Mouse (Mus musculus): Measurements from ENCODE around the gene Stk11. TPM values are rescaled to one million over a fixed set of nuclear protein-coding genes. Genes with fewer than 3 reads are reported as not detected.

Stk11 gene
- polyA plus RNA-seq, 1 experiment from 2014 or later, result 21.1 TPM

GRCm38 (mm10) chr10:80135641-80136040 lies 20.0 kb downstream of the Stk11 start:
- H3K4me3 ChIP-seq, result no peak overlapping the region
- H3K4me1 ChIP-seq (replicated peaks), result peaks cover 59% of the 10 kb centered on the region
- 93% methylated on average over 1 of the region's 1 CpGs for WGBS
- H3K36me3 ChIP-seq, result peaks cover 60% of the 10 kb centered on the region
- H3K9me3 ChIP-seq, result no peaks in the 10 kb centered on the region
- H3K27me3 ChIP-seq (ENCODE audit: insufficient read depth, poor library complexity, severe bottlenecking), result peaks cover 88% of the 10 kb centered on the region
- no peak overlapping the region for H3K27ac ChIP-seq
- no peak for DNase-seq (ENCODE audit: low spot score)

DNA sequence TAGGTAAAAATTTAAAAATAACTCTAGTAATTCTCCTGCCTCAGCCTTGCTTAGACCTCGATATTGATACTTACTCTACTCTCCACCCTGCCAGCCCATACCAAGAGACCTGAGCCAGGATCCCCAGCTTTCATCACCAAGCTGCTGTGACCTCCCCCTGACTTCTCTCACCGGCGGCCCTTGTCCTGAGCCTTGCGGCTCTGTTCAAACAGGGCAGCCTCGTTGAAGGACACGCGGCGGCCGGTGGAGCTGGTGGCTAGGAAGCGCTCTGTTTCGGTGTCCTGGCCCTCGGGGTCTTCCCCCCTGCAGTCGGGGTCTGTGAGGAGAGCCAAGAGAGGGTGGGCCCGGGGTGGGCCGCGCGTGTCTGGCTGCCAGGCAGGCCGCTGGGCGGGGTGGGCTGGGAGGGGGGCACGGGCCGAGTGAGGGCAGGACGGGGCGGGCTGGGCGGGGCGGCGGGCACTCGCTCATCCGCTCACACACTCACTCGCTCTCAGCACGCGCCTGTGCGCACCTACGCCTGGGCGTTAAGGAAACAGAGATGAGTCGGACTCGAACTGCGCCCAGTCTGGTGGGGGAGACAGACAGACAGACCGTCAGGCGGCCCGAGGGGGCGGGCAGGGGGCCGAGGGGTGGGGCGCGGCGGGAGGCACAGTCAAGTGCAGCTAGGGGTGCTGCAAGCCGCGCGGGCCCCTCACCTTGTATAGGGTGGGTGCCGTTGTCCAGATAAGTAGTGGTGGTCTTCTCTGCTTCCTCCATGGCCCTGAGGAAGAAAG lies 20.8 kb downstream of the Stk11 start:
- Histone ChIP-seq H3K27ac (peak overlapping the region; percentile 93), H3K36me3 (peaks cover 52% of the 10 kb centered on the region), H3K4me1 (replicated peaks) (peaks cover 59% of the 10 kb centered on the region), H3K9me3 (no peaks in the 10 kb centered on the region), H3K4me3 (peak overlapping the region; percentile 84), H3K27me3 (ENCODE audit: insufficient read depth, poor library complexity, severe bottlenecking) (peaks cover 81% of the 10 kb centered on the region)
- WGBS, result 13% methylated on average over 49 of the region's 49 CpGs
- DNase-seq (ENCODE audit: low spot score), result peak; percentile 19

GRCm38 (mm10) chr10:80136952-80137625 lies 21.5 kb downstream of the Stk11 start:
- 4% methylated on average over 29 of the region's 29 CpGs for WGBS
- peak overlapping the region; percentile 84 for H3K4me3 ChIP-seq
- peak; percentile 47 for DNase-seq (ENCODE audit: low spot score)
- H3K9me3 ChIP-seq, result no peaks in the 10 kb centered on the region
- H3K4me1 ChIP-seq (replicated peaks), result peaks cover 59% of the 10 kb centered on the region
- H3K27me3 ChIP-seq (ENCODE audit: insufficient read depth, poor library complexity, severe bottlenecking), result peaks cover 77% of the 10 kb centered on the region
- peaks cover 45% of the 10 kb centered on the region for H3K36me3 ChIP-seq
- H3K27ac ChIP-seq, result peak overlapping the region; percentile 93

DNA sequence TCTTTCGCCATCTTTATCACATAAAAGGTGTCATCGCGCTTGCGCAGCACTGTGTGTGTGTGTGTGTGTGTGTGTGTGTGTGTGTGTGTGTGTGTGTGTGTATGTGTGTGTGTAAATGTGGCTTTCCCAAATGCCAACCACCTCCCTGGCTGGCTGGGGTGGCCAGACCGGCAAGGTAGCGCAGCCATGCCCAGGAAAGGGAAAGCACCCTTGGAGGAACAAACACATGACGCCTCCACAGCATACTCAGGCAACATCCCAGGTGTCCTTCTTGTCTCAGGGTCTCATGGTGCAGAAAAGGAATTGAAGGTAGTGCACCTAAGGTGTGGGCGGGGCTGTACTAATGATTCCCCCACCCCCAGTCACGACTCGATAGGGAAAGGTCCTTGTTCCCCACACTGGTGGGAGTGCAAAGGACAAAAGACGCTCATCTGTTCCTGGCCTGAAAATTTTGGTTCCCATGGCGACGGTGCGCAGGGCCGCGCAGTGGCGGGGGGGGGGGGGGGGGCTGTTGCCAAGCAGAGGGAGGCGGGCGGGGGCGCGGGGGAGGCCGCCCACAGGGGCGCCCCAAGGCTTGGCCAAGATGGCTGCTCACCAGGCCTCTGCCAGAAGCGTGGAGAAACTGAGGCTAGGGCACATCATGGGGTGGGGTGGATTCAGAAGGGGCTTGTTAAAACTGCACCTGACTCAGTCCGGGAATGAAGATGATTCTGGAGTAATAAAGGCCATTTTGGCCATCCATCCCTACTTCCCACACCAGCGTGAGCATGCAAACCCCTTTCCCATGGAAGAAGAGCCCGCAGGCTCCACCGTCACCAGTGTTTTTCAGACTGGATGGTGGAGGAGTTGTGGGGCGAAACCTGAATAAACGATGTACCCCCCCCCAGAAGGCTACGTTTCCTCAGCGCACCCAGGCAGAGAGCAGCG lies 22.3 kb downstream of the Stk11 start:
- Histone ChIP-seq H3K36me3 (peaks cover 37% of the 10 kb centered on the region), H3K4me3 (peak overlapping the region; percentile 84), H3K27me3 (ENCODE audit: insufficient read depth, poor library complexity, severe bottlenecking) (peaks cover 69% of the 10 kb centered on the region), H3K4me1 (replicated peaks) (peaks cover 61% of the 10 kb centered on the region), H3K9me3 (no peaks in the 10 kb centered on the region), H3K27ac (peak overlapping the region; percentile 93)
- 3% methylated on average over 32 of the region's 33 CpGs for WGBS
- DNase-seq (ENCODE audit: low spot score), result peak; percentile 60

DNA sequence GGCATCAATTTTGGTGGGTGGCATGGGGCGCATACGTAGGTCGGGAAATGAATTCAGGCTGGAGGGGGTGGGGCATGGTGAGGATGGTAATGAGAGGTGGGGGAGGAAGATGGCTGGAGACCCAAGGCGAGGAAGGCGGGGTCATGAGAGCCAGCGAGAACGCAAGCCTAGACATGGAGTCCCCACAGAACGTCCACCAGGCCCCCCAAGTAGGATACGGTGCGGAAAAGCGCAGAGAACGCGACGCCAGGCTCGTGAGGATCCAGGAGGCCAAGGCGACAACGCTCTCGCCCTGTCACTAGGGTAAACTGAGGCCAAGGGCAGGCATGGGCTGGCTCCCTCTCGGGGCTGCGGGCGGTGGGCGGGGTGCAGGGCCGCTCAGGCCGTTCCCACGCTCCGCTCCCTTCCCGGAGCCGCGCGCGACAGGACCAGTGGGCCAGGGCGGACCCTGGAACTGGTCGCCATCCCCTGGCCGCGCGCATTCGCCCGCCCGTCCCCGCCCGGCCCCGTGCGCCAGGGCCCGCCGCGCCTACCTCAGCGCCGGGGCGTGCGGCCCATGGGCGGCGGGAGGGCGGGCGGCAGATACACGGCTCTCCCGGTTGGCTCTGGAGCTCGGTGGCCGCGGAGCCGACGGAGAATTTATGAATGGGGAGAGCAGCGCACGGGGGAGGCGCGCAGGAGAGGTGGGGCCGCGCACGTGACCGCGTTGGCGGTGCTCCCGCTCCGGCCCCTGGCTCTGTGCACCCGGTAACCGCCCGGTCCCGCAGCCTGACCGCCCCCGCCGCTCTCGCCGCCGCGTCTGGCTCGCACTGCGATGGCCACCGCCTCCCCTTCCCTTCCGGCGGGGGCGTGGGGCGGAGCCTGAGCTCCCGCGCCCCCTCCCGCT lies 23.2 kb downstream of the Stk11 start, which contains the start of gene Atp5d:
Atp5d (plus strand) TSS at position 80 of the 886 bp plus-strand sequence.
- under 1% methylated on average over 85 of the region's 94 CpGs for WGBS
- Histone ChIP-seq H3K27ac (peak within 1 kb of the TSS; percentile 93), H3K4me3 (peak within 1 kb of the TSS; percentile 84), H3K4me1 (replicated peaks) (peaks cover 70% of the 10 kb centered on the region), H3K27me3 (ENCODE audit: insufficient read depth, poor library complexity, severe bottlenecking) (peaks cover 60% of the 10 kb centered on the region), H3K36me3 (peaks cover 34% of the 10 kb centered on the region), H3K9me3 (no peaks in the 10 kb centered on the region)
- peak; percentile 60 for DNase-seq (ENCODE audit: low spot score)

DNA sequence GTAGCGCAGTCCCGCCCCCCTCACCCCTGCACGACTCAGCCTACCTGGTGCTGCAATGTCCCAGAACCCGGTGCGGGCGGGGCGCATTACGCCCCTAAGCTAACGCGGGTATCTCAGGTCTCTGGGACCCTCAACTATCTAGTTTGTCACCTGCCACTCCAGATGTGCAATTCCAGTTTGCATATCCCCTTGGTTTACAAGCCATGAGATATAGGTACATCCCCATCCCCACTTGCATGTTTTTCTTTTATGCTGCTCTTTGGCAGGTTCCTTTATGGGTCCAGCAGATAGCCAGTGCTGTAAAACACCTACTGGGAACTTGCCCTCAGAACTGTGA lies 23.8 kb downstream of the Stk11 start:
- Histone ChIP-seq H3K4me3 (peak overlapping the region; percentile 84), H3K9me3 (no peaks in the 10 kb centered on the region), H3K27me3 (ENCODE audit: insufficient read depth, poor library complexity, severe bottlenecking) (peaks cover 54% of the 10 kb centered on the region), H3K27ac (peak overlapping the region; percentile 93), H3K36me3 (peaks cover 34% of the 10 kb centered on the region), H3K4me1 (replicated peaks) (peaks cover 76% of the 10 kb centered on the region)
- DNase-seq (ENCODE audit: low spot score), result peak; percentile 38
- WGBS, result 2% methylated on average over 10 of the region's 10 CpGs

- Histone ChIP-seq H3K27me3 (ENCODE audit: insufficient read depth, poor library complexity, severe bottlenecking) (peaks cover 46% of the 10 kb centered on the region), H3K4me1 (replicated peaks) (peaks cover 82% of the 10 kb centered on the region), H3K9me3 (no peaks in the 10 kb centered on the region), H3K4me3 (peak overlapping the region; percentile 84; the same call in 1 of the 2 replicates), H3K36me3 (peaks cover 34% of the 10 kb centered on the region), H3K27ac (no peak overlapping the region)
- DNase-seq (ENCODE audit: low spot score), result no peak
- WGBS, result 78% methylated on average over 11 of the region's 11 CpGs
Observed at GRCm38 (mm10) chr10:80139975-80140665, 24.5 kb downstream of the Stk11 start.

DNA sequence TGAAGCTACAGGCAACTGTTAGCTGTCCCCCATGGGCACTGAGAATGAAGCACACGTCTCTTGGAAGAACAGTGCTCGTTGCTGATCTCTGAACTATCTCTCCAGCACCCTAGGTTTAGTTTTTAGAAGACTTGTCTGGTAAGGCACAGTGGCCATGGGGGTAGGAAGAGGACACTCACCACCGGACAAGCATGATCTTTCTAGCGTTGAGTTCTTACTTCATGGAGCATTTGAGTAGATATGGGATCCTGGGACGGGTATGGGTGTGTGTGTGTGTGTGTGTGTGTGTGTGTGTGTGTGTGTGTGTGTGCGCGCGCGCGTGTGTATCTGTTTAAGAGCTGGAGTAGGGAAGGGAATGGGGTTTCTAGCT lies 25.0 kb downstream of the Stk11 start, which contains the start of gene Cbarp:
Cbarp (minus strand) TSS at position 170 of the 370 bp plus-strand sequence.
- Histone ChIP-seq H3K9me3 (no peaks in the 10 kb centered on the region), H3K27ac (peak within 1 kb of the TSS; percentile 93), H3K36me3 (peaks cover 35% of the 10 kb centered on the region), H3K4me1 (replicated peaks) (peaks cover 87% of the 10 kb centered on the region), H3K27me3 (ENCODE audit: insufficient read depth, poor library complexity, severe bottlenecking) (peaks cover 41% of the 10 kb centered on the region), H3K4me3 (peak within 1 kb of the TSS; percentile 99)
- WGBS, result 74% methylated on average over 10 of the region's 10 CpGs
- no peak for DNase-seq (ENCODE audit: low spot score)

DNA sequence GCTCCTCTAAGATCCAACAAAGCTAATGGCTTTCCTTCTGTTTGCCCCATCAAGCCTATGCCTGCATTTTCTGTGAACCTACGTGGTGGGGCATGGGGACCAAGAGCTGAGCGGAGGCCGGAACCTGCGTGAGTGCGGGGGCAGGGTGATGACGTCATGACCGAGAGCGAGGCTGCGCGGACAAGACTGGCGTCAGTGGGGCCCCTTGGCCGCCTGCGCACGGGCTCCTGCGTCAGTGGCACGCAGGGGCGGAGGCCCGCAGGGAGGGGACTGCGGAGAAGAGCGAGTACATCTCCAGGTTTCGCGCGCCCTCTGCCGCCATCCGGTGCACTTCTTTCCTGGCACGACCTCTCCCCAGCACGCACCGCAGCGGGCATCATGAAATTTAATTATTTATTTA lies 25.6 kb downstream of the Stk11 start:
- Histone ChIP-seq H3K27me3 (ENCODE audit: insufficient read depth, poor library complexity, severe bottlenecking) (peaks cover 35% of the 10 kb centered on the region), H3K36me3 (peaks cover 36% of the 10 kb centered on the region), H3K4me1 (replicated peaks) (peaks cover 91% of the 10 kb centered on the region), H3K27ac (peak overlapping the region; percentile 92), H3K4me3 (peak overlapping the region; percentile 99), H3K9me3 (no peaks in the 10 kb centered on the region)
- under 1% methylated on average over 29 of the region's 29 CpGs for WGBS
- peak; percentile 93 for DNase-seq (ENCODE audit: low spot score)

DNA sequence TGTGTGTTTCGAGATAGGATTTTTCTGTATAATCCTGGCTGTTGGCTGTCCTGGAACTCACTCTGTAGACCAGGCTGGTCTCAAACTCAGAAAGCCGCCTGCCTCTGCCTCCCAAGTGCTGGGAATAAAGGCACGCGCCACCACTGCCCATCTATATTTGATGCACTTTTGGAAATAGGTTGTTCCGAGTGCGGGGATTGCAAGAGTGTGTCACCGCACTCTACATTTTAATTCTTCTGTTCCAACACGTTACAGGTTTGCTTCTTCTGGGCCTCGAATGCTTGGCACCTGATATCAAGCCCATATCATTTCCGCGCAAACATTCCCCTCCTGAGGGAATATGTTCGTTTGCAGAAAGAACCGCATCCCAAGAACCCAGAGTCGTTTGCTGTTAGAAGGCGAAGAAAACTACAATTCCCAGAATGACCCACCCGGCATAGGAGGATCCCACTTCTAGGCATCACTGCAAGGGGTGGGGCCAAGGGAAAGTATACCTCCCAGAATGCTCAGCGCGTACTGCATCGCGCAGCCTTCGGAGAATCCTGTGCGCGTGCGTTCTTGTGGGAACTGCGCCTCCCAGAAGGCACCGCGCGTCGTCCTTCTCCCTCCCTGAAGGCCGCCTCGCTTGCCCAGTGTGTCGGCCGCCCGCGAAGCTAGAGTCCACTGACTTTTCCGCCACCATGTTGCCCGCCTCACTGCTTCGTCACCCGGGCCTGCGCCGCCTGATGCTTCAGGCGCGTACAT lies 26.4 kb downstream of the Stk11 start:
- WGBS, result under 1% methylated on average over 43 of the region's 43 CpGs
- Histone ChIP-seq H3K36me3 (peaks cover 37% of the 10 kb centered on the region), H3K4me1 (replicated peaks) (peaks cover 91% of the 10 kb centered on the region), H3K9me3 (no peaks in the 10 kb centered on the region), H3K4me3 (peak overlapping the region; percentile 99), H3K27me3 (ENCODE audit: insufficient read depth, poor library complexity, severe bottlenecking) (peaks cover 28% of the 10 kb centered on the region), H3K27ac (peak overlapping the region; percentile 92)
- peak; percentile 94 for DNase-seq (ENCODE audit: low spot score)

DNA sequence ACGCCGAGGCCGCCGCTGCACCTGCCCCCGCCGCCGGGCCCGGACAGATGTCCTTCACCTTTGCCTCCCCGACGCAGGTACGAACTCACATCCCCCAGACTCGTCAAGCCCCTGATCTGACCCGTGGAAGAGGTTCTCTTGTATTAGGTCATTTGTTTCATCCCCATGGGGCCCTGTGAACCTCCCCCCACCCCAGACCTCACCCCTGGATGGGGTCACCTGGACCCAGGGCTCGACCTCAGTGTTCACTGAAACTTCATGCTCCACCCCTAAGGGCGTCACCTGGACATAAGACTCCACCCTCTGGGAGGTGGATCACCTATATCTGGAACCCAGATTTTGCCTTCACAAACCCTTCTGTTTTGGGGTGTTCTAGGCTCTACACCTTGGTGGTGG lies 26.9 kb downstream of the Stk11 start:
- Histone ChIP-seq H3K27ac (peak overlapping the region; percentile 92), H3K4me1 (replicated peaks) (peaks cover 91% of the 10 kb centered on the region), H3K36me3 (peaks cover 40% of the 10 kb centered on the region), H3K27me3 (ENCODE audit: insufficient read depth, poor library complexity, severe bottlenecking) (peaks cover 22% of the 10 kb centered on the region), H3K9me3 (no peaks in the 10 kb centered on the region), H3K4me3 (peak overlapping the region; percentile 99)
- WGBS, result 0% methylated on average over 15 of the region's 15 CpGs
- no peak for DNase-seq (ENCODE audit: low spot score)

All from hindbrain, embryonic 10.5 days (tissue).